Mouse (Mus musculus) myocyte (in vitro differentiated cells): Measurements from ENCODE around the gene Slc36a2.

Experiments used
- CEBPB ChIP-seq: IDR thresholded peaks from 2 replicates; pipeline ENCODE4 v1.6.1; 2011; ENCODE audit warnings: mild to moderate bottlenecking, moderate library complexity; ENCODE audit not compliant: poor library complexity, insufficient read depth, severe bottlenecking
- E2F4 ChIP-seq: IDR thresholded peaks from one replicate; pipeline ENCODE4 v1.6.1; 2011; ENCODE audit warnings: mild to moderate bottlenecking, control low read depth, moderate library complexity; ENCODE audit not compliant: insufficient read depth
- MAX ChIP-seq: IDR thresholded peaks from one replicate; pipeline ENCODE4 v1.6.1; 2011; ENCODE audit warnings: low read depth, mild to moderate bottlenecking, control low read depth
- MYOD1 ChIP-seq, 3 experiments: IDR thresholded peaks; one replicate each; pipeline ENCODE4 v1.6.1; 2011; ENCODE audit warnings: control low read depth in 2 of 3, low read depth in 2 of 3, mild to moderate bottlenecking in 2 of 3, moderate library complexity in 1 of 3; ENCODE audit not compliant: insufficient read length in 2 of 3, control insufficient read depth in 1 of 3
- MYOG ChIP-seq, 3 experiments: IDR thresholded peaks; one replicate each; pipeline ENCODE4 v1.6.1; 2011; ENCODE audit warnings: control low read depth in 2 of 3, low read depth in 2 of 3, mild to moderate bottlenecking in 2 of 3; ENCODE audit not compliant: insufficient read length in 2 of 3, control insufficient read depth in 1 of 3, insufficient read depth in 1 of 3
- POLR2A ChIP-seq: IDR thresholded peaks from one replicate; pipeline ENCODE4 v1.6.1; 2011; ENCODE audit warnings: low read depth, mild to moderate bottlenecking, control low read depth, moderate library complexity; ENCODE audit not compliant: insufficient read length
- POLR2AphosphoS2 ChIP-seq: IDR thresholded peaks from one replicate; pipeline ENCODE4 v1.6.1; 2011; ENCODE audit warnings: low read depth, control low read depth; ENCODE audit not compliant: insufficient read length
- REST ChIP-seq: IDR thresholded peaks from one replicate; pipeline ENCODE4 v1.6.1; 2011; ENCODE audit warnings: mild to moderate bottlenecking, control low read depth, moderate library complexity; ENCODE audit not compliant: insufficient read depth, insufficient read length
- TCF12 ChIP-seq: IDR thresholded peaks from one replicate; pipeline ENCODE4 v1.6.1; 2011; ENCODE audit warnings: mild to moderate bottlenecking, control low read depth; ENCODE audit not compliant: poor library complexity, insufficient read depth, severe bottlenecking
- TCF3 ChIP-seq: IDR thresholded peaks from one replicate; pipeline ENCODE4 v1.6.1; 2011; ENCODE audit warnings: low read depth, control low read depth; ENCODE audit not compliant: insufficient read length
- USF1 ChIP-seq: IDR thresholded peaks from one replicate; pipeline ENCODE4 v1.6.1; 2011; ENCODE audit warnings: low read depth, mild to moderate bottlenecking, control low read depth, moderate library complexity

GRCm38 (mm10) chr11:55131077-55131742 lies 53.7 kb downstream of the Slc36a2 start:
- TF ChIP-seq USF1 (no peak), POLR2A (no peak), CEBPB (no peak), MAX (no peak), MYOD1 (IDR thresholded peaks at IDR 0.05; ENCODE audit: control insufficient read depth in 1 of 3, insufficient read length in 2 of 3, low read depth in 2 of 3) (no peak), TCF12 (no peak), MYOG (IDR thresholded peaks at IDR 0.05; ENCODE audit: control insufficient read depth in 1 of 3, insufficient read depth in 1 of 3, insufficient read length in 2 of 3, low read depth in 2 of 3) (no peak), TCF3 (no peak), E2F4 (no peak), POLR2AphosphoS2 (no peak), REST (no peak)
